Mouse (Mus musculus) spleen, adult 2 months (tissue): ENCODE measurements at regions not wholly inside any gene's neighbourhood (a gene's known extent, or its start where the extent isn't known, plus 50 kb on each side); places are given as distances from the start of the nearest gene placed in this dataset.

Source experiments
- CTCF ChIP-seq: fragments of 200-500 bp; IDR thresholded peaks from 2 replicates; pipeline ENCODE4 v1.5.1; 2011; ENCODE audit warnings: mild to moderate bottlenecking, inconsistent platforms; ENCODE audit not compliant: insufficient read depth, insufficient read length, insufficient replicate concordance; ENCODE audit errors: extremely low read depth
- POLR2A ChIP-seq: fragments of 200-500 bp; IDR thresholded peaks from 2 replicates; pipeline ENCODE4 v1.6.1; 2011; ENCODE audit warnings: low read depth, low read length, inconsistent platforms

DNA sequence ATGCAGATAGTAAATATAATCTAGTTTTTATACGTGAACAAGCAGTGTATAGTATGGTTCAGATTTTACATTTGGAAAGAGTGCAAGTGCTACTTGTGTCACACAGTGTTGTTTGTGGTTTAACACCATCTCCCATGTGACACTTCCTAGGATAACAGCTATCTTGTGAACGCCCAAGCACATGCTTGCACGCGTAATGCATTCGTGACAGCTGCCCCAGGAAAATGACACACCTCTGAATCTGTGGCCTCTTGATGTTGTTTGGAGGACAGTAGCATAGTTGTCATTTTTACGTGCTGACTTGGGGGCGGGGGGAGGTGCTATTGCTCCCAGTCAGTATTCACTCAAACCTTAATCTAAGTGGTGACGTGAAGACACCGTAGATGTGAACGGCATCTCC is 256.2 kb upstream of the Daam1 start:
- TF ChIP-seq CTCF = no peak
- TF ChIP-seq POLR2A = no peak
